Mouse (Mus musculus): Measurements from ENCODE around the gene Zfp874a.

- no peak for TF ChIP-seq EP300 (IDR thresholded peaks at IDR 0.05; ENCODE audit: low read depth)
- no peak for TF ChIP-seq CTCF (IDR thresholded peaks at IDR 0.05; ENCODE audit: low read depth)
These were observed 48.8 kb upstream of the Zfp874a start, which contains the start of gene Zfp58 for GRCm38 (mm10) chr13:67500084-67500719.

All from liver, postnatal 0 days (tissue).